Mouse (Mus musculus) stomach, embryonic 14.5 days (tissue): ENCODE results near the gene Plb1. TPM values are rescaled to one million over a fixed set of nuclear protein-coding genes. Genes with fewer than 3 reads are reported as not detected.

Experiments
- ATAC-seq: fragments of 200-750 bp; cut with Nextera tagmentation; 2 replicates; pipeline ENCODE4 v1.8.0; 2017; ENCODE audit warnings: low read depth, moderate TSS enrichment; ENCODE audit not compliant: insufficient number of reproducible peaks, insufficient read depth, low FRiP score
- H3K27ac ChIP-seq: fragments of 300-500 bp; sonication (generic); 2 replicates; pipeline ENCODE4 v1.5.1; 2014; ENCODE audit warnings: mild to moderate bottlenecking, low read length, moderate library complexity, mixed read lengths
- H3K27me3 ChIP-seq: fragments of 300-500 bp; sonication (generic); 2 replicates; pipeline ENCODE4 v1.6.1; 2014; ENCODE audit warnings: low read length, control low read depth, mixed read lengths; ENCODE audit not compliant: control insufficient read depth, insufficient read depth
- H3K36me3 ChIP-seq: fragments of 300-500 bp; sonication (generic); 2 replicates; pipeline ENCODE4 v1.6.1; 2014; ENCODE audit warnings: mild to moderate bottlenecking, control low read depth, low read length, moderate library complexity, mixed read lengths; ENCODE audit not compliant: control insufficient read depth, insufficient read depth
- H3K4me1 ChIP-seq: fragments of 300-500 bp; sonication (generic); 2 replicates; pipeline ENCODE4 v1.6.1; 2014; ENCODE audit warnings: low read length, control low read depth, mixed read lengths; ENCODE audit not compliant: control insufficient read depth, insufficient read depth
- H3K4me2 ChIP-seq: fragments of 300-500 bp; sonication (generic); replicated peaks from 2 replicates; pipeline ENCODE4 v1.6.1; 2014; ENCODE audit warnings: low read depth, low read length, control low read depth
- H3K4me3 ChIP-seq: fragments of 300-500 bp; sonication (generic); 2 replicates; pipeline ENCODE4 v1.5.1; 2014; ENCODE audit warnings: low read depth, low read length, control low read depth
- H3K9ac ChIP-seq: fragments of 300-500 bp; sonication (generic); replicated peaks from 2 replicates; pipeline ENCODE4 v1.6.1; 2014; ENCODE audit warnings: low read depth, mild to moderate bottlenecking, control low read depth, low read length, moderate library complexity, mixed read lengths
- H3K9me3 ChIP-seq: fragments of 300-500 bp; sonication (generic); 2 replicates; pipeline ENCODE4 v1.6.1; 2016; ENCODE audit warnings: low read depth, low read length, control low read depth; ENCODE audit not compliant: control insufficient read depth
- WGBS: fragments of 180-500 bp; shearing (Covaris S2); extraction: QIAGEN DNeasy Blood & Tissue Kit; methylation state at CpG from one replicate; pipeline ENCODE4 v1.1.7; 2014; 5-methylcytosine and 5-hydroxymethylcytosine counted together
- polyA plus RNA-seq: library from polyadenylated mRNA; unstranded; fragments of >200 nt; fragmentation: Nextera tagmentation; extraction: Ambion mirVana; gene quantifications from 2 replicates; pipeline ENCODE4 v1.2.1, GENCODE M21; 2014

The Plb1 gene
- polyA plus RNA-seq, 1 experiment from 2014 or later, result 1.0 TPM

- no peak overlapping the region for H3K9ac ChIP-seq
- no peaks in the 10 kb centered on the region for H3K9me3 ChIP-seq
- H3K4me2 ChIP-seq, result no peak overlapping the region
- no peaks in the 10 kb centered on the region for H3K36me3 ChIP-seq
- WGBS, result 59% methylated on average over 3 of the region's 3 CpGs
- H3K27me3 ChIP-seq, result no peaks in the 10 kb centered on the region
- H3K27ac ChIP-seq, result no peak overlapping the region
- H3K4me3 ChIP-seq, result no peak overlapping the region
- H3K4me1 ChIP-seq, result peaks cover 4% of the 10 kb centered on the region; the same call in 1 of the 2 replicates
- no peak for ATAC-seq
Observed at GRCm38 (mm10) chr5:32410954-32411688, 178.6 kb downstream of the Plb1 start.

DNA sequence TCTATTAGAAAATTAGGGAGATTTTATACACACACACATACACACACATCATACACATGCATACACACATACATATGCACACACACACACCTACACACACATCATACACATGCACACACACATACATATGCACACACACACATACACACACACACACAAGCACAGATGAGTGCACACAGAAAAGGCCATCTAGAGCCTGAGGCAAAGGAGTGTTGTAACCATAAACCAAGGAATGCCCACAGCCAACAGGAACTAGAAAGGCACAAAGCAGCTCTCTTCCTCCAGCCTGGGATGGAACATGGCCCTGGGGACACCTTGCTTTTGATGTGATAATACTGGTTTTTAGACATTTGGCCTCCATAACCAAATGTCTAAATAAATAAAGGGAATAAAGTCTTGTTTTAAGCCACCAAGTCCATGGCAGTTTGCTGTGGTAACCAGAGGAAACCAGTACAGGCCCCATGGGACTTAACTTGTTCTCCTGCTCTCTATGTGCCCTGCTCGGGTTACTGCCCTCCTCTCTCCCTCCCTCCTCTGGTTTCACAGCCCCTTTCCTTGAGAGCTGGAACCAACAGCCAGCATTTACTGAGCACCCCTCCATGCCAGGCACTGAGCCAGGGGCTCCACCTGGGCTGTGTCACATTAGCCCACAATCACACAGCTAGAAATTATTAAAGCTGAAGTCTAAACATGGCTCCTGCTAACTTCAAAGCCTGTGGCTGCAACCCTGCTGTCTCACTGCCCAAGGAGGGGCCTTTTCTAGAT is 179.9 kb downstream of the Plb1 start:
- Histone ChIP-seq H3K9ac (no peak overlapping the region), H3K4me3 (no peak overlapping the region), H3K27me3 (no peaks in the 10 kb centered on the region), H3K36me3 (no peaks in the 10 kb centered on the region), H3K4me1 (peaks cover 4% of the 10 kb centered on the region; the same call in 1 of the 2 replicates), H3K27ac (peak overlapping the region; percentile 75), H3K4me2 (no peak overlapping the region), H3K9me3 (no peaks in the 10 kb centered on the region)
- 12% methylated on average over 1 of the region's 1 CpGs for WGBS
- ATAC-seq, result peak; percentile 53; the same call in 1 of the 2 replicates

DNA sequence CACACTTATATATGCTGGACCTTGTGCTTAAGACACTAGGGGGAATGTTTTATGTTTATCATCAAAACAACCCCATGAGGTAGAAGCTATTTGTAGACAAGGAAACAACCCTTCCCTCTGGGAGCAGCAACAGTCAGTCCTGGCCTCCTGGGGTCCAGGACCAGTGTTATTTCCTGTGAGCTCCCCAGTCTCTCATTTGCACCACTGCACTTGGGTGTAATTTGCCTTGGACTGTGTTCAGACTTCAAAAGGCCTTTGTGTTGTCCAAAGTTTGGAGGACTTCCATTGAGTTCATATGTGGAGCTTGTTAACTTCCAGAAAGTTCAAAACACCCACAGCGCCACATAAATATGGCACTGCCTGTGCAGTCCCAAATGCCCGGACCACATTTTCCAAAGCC is 180.6 kb downstream of the Plb1 start:
- no peak overlapping the region for H3K4me2 ChIP-seq

GRCm38 (mm10) chr5:32413569-32413968 is 181.1 kb downstream of the Plb1 start:
- no peak overlapping the region for H3K9ac ChIP-seq
- no peaks in the 10 kb centered on the region for H3K9me3 ChIP-seq
- no peak overlapping the region for H3K4me3 ChIP-seq
- no peak overlapping the region; the same call in 1 of the 2 replicates for H3K27ac ChIP-seq
- H3K36me3 ChIP-seq, result no peaks in the 10 kb centered on the region
- H3K4me2 ChIP-seq, result no peak overlapping the region
- ATAC-seq, result no peak
- peaks cover 4% of the 10 kb centered on the region; the same call in 1 of the 2 replicates for H3K4me1 ChIP-seq
- WGBS, result 51% methylated on average over 2 of the region's 2 CpGs
- no peaks in the 10 kb centered on the region for H3K27me3 ChIP-seq

More for the DNA sequence above, 180.6 kb downstream of the Plb1 start:
- Histone ChIP-seq H3K27me3 (no peaks in the 10 kb centered on the region), H3K27ac (peak overlapping the region; percentile 75; the same call in 1 of the 2 replicates), H3K9me3 (no peaks in the 10 kb centered on the region), H3K4me3 (no peak overlapping the region), H3K9ac (no peak overlapping the region), H3K4me1 (peaks cover 4% of the 10 kb centered on the region; the same call in 1 of the 2 replicates), H3K36me3 (no peaks in the 10 kb centered on the region)
- 79% methylated on average over 2 of the region's 2 CpGs for WGBS
- ATAC-seq, result no peak

DNA sequence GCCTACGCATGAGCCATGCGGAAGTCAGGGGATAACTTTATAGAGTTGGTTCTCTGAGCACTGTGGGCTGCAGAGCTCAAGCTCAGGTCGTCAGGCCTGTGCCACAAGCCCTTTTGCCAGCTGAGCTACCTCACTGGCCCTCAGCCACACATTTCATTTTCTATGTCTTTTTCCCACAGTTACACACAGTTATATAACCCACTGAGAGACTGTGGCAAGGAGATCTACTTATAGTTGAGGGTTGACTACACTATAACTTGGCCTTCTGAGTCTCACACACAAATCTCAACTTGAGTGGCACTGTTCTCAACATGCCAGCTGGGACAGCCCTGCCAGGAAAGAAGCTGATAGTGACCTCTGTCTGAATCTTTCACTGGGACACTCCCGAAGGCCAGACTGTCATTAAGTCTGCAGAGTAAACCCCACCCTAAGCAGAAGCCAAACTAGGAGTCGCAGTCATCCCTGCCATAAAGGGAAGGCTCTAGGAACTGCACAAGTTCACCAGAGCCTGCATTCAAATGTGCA is 182.0 kb downstream of the Plb1 start:
- 71% methylated on average over 5 of the region's 5 CpGs for WGBS
- H3K36me3 ChIP-seq, result no peaks in the 10 kb centered on the region
- no peaks in the 10 kb centered on the region for H3K9me3 ChIP-seq
- H3K27ac ChIP-seq, result no peak overlapping the region; the same call in 1 of the 2 replicates
- peaks cover 4% of the 10 kb centered on the region; the same call in 1 of the 2 replicates for H3K4me1 ChIP-seq
- ATAC-seq, result no peak
- no peak overlapping the region for H3K4me2 ChIP-seq
- H3K27me3 ChIP-seq, result no peaks in the 10 kb centered on the region
- H3K9ac ChIP-seq, result no peak overlapping the region
- H3K4me3 ChIP-seq, result no peak overlapping the region

DNA sequence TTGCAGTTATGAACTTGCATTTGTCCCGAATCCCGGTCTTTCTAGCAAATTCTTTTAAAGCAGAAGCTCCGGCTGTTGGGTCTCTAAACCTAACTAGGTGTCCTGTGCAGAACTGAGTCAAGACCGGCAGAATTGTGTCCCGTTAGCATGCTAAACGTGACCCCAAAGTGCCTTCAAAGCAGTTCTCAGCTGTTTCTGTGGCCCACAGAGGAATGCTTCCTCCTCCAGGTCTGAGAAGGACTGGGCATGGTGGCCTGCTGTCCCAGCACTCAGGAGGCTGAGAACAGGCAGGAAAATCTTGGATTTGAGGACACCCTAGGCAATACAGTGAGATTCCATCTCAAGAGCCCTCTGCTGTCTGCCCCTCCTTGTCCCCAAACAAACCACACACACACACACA is 183.0 kb downstream of the Plb1 start:
- WGBS, result 85% methylated on average over 6 of the region's 6 CpGs

More for the DNA sequence above, 183.0 kb downstream of the Plb1 start:
- Histone ChIP-seq H3K4me1 (peaks cover 4% of the 10 kb centered on the region; the same call in 1 of the 2 replicates), H3K9ac (no peak overlapping the region), H3K27me3 (no peaks in the 10 kb centered on the region), H3K9me3 (no peaks in the 10 kb centered on the region), H3K4me3 (no peak overlapping the region), H3K4me2 (no peak overlapping the region), H3K36me3 (no peaks in the 10 kb centered on the region), H3K27ac (no peak overlapping the region)
- no peak for ATAC-seq

Other genes with a start within 250 kb of the Plb1 start
- 15.8 and 16.5 TPM in 2 replicates for gene Fosl2, start 96.9 kb upstream of the Plb1 start, polyA plus RNA-seq
- gene Ppp1cb, start 226.1 kb downstream of the Plb1 start, polyA plus RNA-seq, result 278 and 296 TPM in 2 replicates